Mouse (Mus musculus) heart, adult 11 months (tissue): ENCODE data around the gene Itk.
"Not testable (repeated sequence)": the region's sequence is repeated elsewhere in the genome, so short reads cannot be mapped to it uniquely, and the experiment has no call there.

ENCODE experiments used
- DNase-seq: peaks from one replicate; pipeline ENCODE4 v3.0.0; 2022

Gene Itk

GRCm38 (mm10) chr11:46389336-46390117, at the start of gene Itk:
Gene Itk (minus strand): TSS chr11:46389515.
- peak; percentile 76 for DNase-seq

GRCm38 (mm10) chr11:46437459-46438000, 48.2 kb upstream of the Itk start:
- DNase-seq: no peak

GRCm38 (mm10) chr11:46436760-46437458, 47.6 kb upstream of the Itk start, which contains the start of gene Med7:
Gene Med7 (plus strand): TSS chr11:46436925.
- DNase-seq: peak; percentile 100

- DNase-seq: peak; percentile 49
These were observed 46.0 kb upstream of the Itk start for GRCm38 (mm10) chr11:46435363-46435762.

GRCm38 (mm10) chr11:46431129-46431528, 41.8 kb upstream of the Itk start:
- peak; percentile 92 for DNase-seq

GRCm38 (mm10) chr11:46430123-46430522, 40.8 kb upstream of the Itk start:
- DNase-seq: peak; percentile 22

GRCm38 (mm10) chr11:46428131-46428530, 38.8 kb upstream of the Itk start:
- DNase-seq: not testable (repeated sequence)

- DNase-seq: peak; percentile 45
These were observed 32.0 kb upstream of the Itk start for GRCm38 (mm10) chr11:46421086-46421888.

GRCm38 (mm10) chr11:46418860-46419259, 29.5 kb upstream of the Itk start:
- DNase-seq: no peak

- peak; percentile 64 for DNase-seq
These were observed 29.1 kb upstream of the Itk start for GRCm38 (mm10) chr11:46418438-46418837.

- peak; percentile 84 for DNase-seq
These were observed 20.8 kb upstream of the Itk start for GRCm38 (mm10) chr11:46410018-46410563.

GRCm38 (mm10) chr11:46406721-46407120, 17.4 kb upstream of the Itk start:
- DNase-seq: peak; percentile 74

- DNase-seq: peak; percentile 60
These were observed 15.7 kb upstream of the Itk start for GRCm38 (mm10) chr11:46404986-46405385.

GRCm38 (mm10) chr11:46401555-46401954, 12.2 kb upstream of the Itk start:
- peak; percentile 68 for DNase-seq

GRCm38 (mm10) chr11:46398933-46399383, 9.6 kb upstream of the Itk start:
- DNase-seq: peak; percentile 85

- DNase-seq: peak; percentile 16
These were observed 9.2 kb upstream of the Itk start for GRCm38 (mm10) chr11:46398473-46398872.

GRCm38 (mm10) chr11:46397900-46398299, 8.6 kb upstream of the Itk start:
- peak; percentile 4 for DNase-seq

- no peak for DNase-seq
These were observed 7.5 kb upstream of the Itk start for GRCm38 (mm10) chr11:46396860-46397179.

GRCm38 (mm10) chr11:46396167-46396859, 7.0 kb upstream of the Itk start, which contains the start of gene Fam71b:
Gene Fam71b (plus strand): TSS chr11:46396559.
- peak; percentile 68 for DNase-seq

GRCm38 (mm10) chr11:46395698-46396097, 6.4 kb upstream of the Itk start:
- DNase-seq: no peak

GRCm38 (mm10) chr11:46395088-46395487, 5.8 kb upstream of the Itk start:
- peak; percentile 60 for DNase-seq

GRCm38 (mm10) chr11:46393413-46393812, 4.1 kb upstream of the Itk start:
- peak; percentile 46 for DNase-seq
